Mouse (Mus musculus) CH12.LX (cell line): ENCODE data around the gene Dlgap3.

Source experiments
- CHD1 ChIP-seq: IDR thresholded peaks from 2 replicates; pipeline ENCODE4 v1.6.1; 2012; ENCODE audit warnings: low read depth, low read length, improper control_type of control experiment, inconsistent platforms
- CHD2 ChIP-seq: IDR thresholded peaks from 2 replicates; pipeline ENCODE4 v1.6.1; 2011; ENCODE audit warnings: low read length, improper control_type of control experiment
- MAX ChIP-seq: IDR thresholded peaks from 2 replicates; pipeline ENCODE4 v1.6.1; 2011; ENCODE audit warnings: low read length, improper control_type of control experiment
- SMC3 ChIP-seq: IDR thresholded peaks from 2 replicates; pipeline ENCODE4 v1.6.1; 2011; ENCODE audit warnings: low read depth, low read length, improper control_type of control experiment
- TCF12 ChIP-seq: IDR thresholded peaks from 2 replicates; pipeline ENCODE4 v1.6.1; 2014; ENCODE audit warnings: low read depth, mild to moderate bottlenecking, inconsistent platforms, low read length, improper control_type of control experiment
- ZNF384 ChIP-seq: IDR thresholded peaks from 2 replicates; pipeline ENCODE4 v1.6.1; 2012; ENCODE audit warnings: low read depth, low read length, improper control_type of control experiment, inconsistent platforms

- TF ChIP-seq ZNF384 (no peak), CHD2 (no peak), CHD1 (no peak), TCF12 (peak; percentile 41; the same call in 1 of the 2 replicates), MAX (no peak), SMC3 (no peak)
Observed at GRCm38 (mm10) chr4:127125834-127126463, 43.1 kb upstream of the Dlgap3 start.
